Mouse (Mus musculus): Measurements from ENCODE around the gene Gm1123. TPM values are rescaled to one million over a fixed set of nuclear protein-coding genes. Genes with fewer than 3 reads are reported as not detected.
A peak's percentile ranks its signal among the peaks of the same experiment; 100 is the strongest.

Gm1123 gene
- polyA plus RNA-seq, 1 experiment from 2014 or later, result 45.9 TPM

- H3K4me3 ChIP-seq (ENCODE audit: low read depth, low read length), result no peak overlapping the region
- WGBS, result 2% methylated on average over 18 of the region's 18 CpGs
- H3K27ac ChIP-seq (ENCODE audit: low read depth, low read length), result no peak overlapping the region
- H3K9me3 ChIP-seq (ENCODE audit: control insufficient read depth), result no peaks in the 10 kb centered on the region
- peak; percentile 73 for TF ChIP-seq CTCF (IDR thresholded peaks at IDR 0.05; ENCODE audit: low read depth)
- no peak overlapping the region for H3K9ac ChIP-seq (ENCODE audit: low read depth, low read length)
- H3K4me2 ChIP-seq (replicated peaks; ENCODE audit: low read depth), result no peak overlapping the region
- peaks cover 72% of the 10 kb centered on the region for H3K27me3 ChIP-seq (replicated peaks; ENCODE audit: control insufficient read depth, insufficient read depth, low read length)
- no peaks in the 10 kb centered on the region for H3K36me3 ChIP-seq (ENCODE audit: control insufficient read depth, insufficient read depth)
- no peaks in the 10 kb centered on the region for H3K4me1 ChIP-seq (replicated peaks; ENCODE audit: control insufficient read depth, insufficient read depth, low read length)
- no peak for ATAC-seq
These were observed 70.4 kb downstream of the Gm1123 start for GRCm38 (mm10) chr9:98965084-98965483.

GRCm38 (mm10) chr9:98963661-98964060 is 71.9 kb downstream of the Gm1123 start:
- Histone ChIP-seq H3K36me3 (ENCODE audit: control insufficient read depth, insufficient read depth) (no peaks in the 10 kb centered on the region), H3K9me3 (ENCODE audit: control insufficient read depth) (no peaks in the 10 kb centered on the region), H3K4me3 (ENCODE audit: low read depth, low read length) (no peak overlapping the region), H3K4me2 (replicated peaks; ENCODE audit: low read depth) (no peak overlapping the region), H3K27ac (ENCODE audit: low read depth, low read length) (no peak overlapping the region), H3K4me1 (replicated peaks; ENCODE audit: control insufficient read depth, insufficient read depth, low read length) (no peaks in the 10 kb centered on the region), H3K9ac (ENCODE audit: low read depth, low read length) (no peak overlapping the region), H3K27me3 (replicated peaks; ENCODE audit: control insufficient read depth, insufficient read depth, low read length) (peaks cover 81% of the 10 kb centered on the region)
- ATAC-seq, result no peak
- 11% methylated on average over 18 of the region's 18 CpGs for WGBS
- no peak for TF ChIP-seq CTCF (IDR thresholded peaks at IDR 0.05; ENCODE audit: low read depth)

- no peak overlapping the region for H3K4me2 ChIP-seq (replicated peaks; ENCODE audit: low read depth)
- H3K36me3 ChIP-seq (ENCODE audit: control insufficient read depth, insufficient read depth), result no peaks in the 10 kb centered on the region
- H3K27ac ChIP-seq (ENCODE audit: low read depth, low read length), result no peak overlapping the region
- 1% methylated on average over 20 of the region's 20 CpGs for WGBS
- no peak for TF ChIP-seq CTCF (IDR thresholded peaks at IDR 0.05; ENCODE audit: low read depth)
- no peak for ATAC-seq
- peaks cover 91% of the 10 kb centered on the region for H3K27me3 ChIP-seq (replicated peaks; ENCODE audit: control insufficient read depth, insufficient read depth, low read length)
- H3K4me3 ChIP-seq (ENCODE audit: low read depth, low read length), result no peak overlapping the region
- no peak overlapping the region for H3K9ac ChIP-seq (ENCODE audit: low read depth, low read length)
- no peaks in the 10 kb centered on the region for H3K4me1 ChIP-seq (replicated peaks; ENCODE audit: control insufficient read depth, insufficient read depth, low read length)
- no peaks in the 10 kb centered on the region for H3K9me3 ChIP-seq (ENCODE audit: control insufficient read depth)
These were observed 72.9 kb downstream of the Gm1123 start for GRCm38 (mm10) chr9:98962478-98963142.

GRCm38 (mm10) chr9:98961591-98962477 is 73.7 kb downstream of the Gm1123 start:
- 9% methylated on average over 22 of the region's 22 CpGs for WGBS
- H3K36me3 ChIP-seq (ENCODE audit: control insufficient read depth, insufficient read depth), result no peaks in the 10 kb centered on the region
- no peak for TF ChIP-seq CTCF (IDR thresholded peaks at IDR 0.05; ENCODE audit: low read depth)
- no peak overlapping the region for H3K9ac ChIP-seq (ENCODE audit: low read depth, low read length)
- H3K27me3 ChIP-seq (replicated peaks; ENCODE audit: control insufficient read depth, insufficient read depth, low read length), result peaks cover 92% of the 10 kb centered on the region
- no peaks in the 10 kb centered on the region for H3K4me1 ChIP-seq (replicated peaks; ENCODE audit: control insufficient read depth, insufficient read depth, low read length)
- no peak for ATAC-seq
- H3K4me2 ChIP-seq (replicated peaks; ENCODE audit: low read depth), result no peak overlapping the region
- no peak overlapping the region for H3K4me3 ChIP-seq (ENCODE audit: low read depth, low read length)
- no peak overlapping the region for H3K27ac ChIP-seq (ENCODE audit: low read depth, low read length)
- no peaks in the 10 kb centered on the region for H3K9me3 ChIP-seq (ENCODE audit: control insufficient read depth)

GRCm38 (mm10) chr9:98960348-98960747 is 75.2 kb downstream of the Gm1123 start:
- H3K4me1 ChIP-seq (replicated peaks; ENCODE audit: control insufficient read depth, insufficient read depth, low read length), result no peaks in the 10 kb centered on the region
- 19% methylated on average over 5 of the region's 5 CpGs for whole genome bisulfite sequencing
- peaks cover 100% of the 10 kb centered on the region for H3K27me3 ChIP-seq (replicated peaks; ENCODE audit: control insufficient read depth, insufficient read depth, low read length)
- H3K27ac ChIP-seq (ENCODE audit: low read depth, low read length), result no peak overlapping the region
- ATAC-seq, result no peak
- H3K9ac ChIP-seq (ENCODE audit: low read depth, low read length), result no peak overlapping the region
- peak; percentile 51 for TF ChIP-seq CTCF (IDR thresholded peaks at IDR 0.05; ENCODE audit: low read depth)
- H3K36me3 ChIP-seq (ENCODE audit: control insufficient read depth, insufficient read depth), result no peaks in the 10 kb centered on the region
- H3K4me2 ChIP-seq (replicated peaks; ENCODE audit: low read depth), result no peak overlapping the region
- no peak overlapping the region for H3K4me3 ChIP-seq (ENCODE audit: low read depth, low read length)
- no peaks in the 10 kb centered on the region for H3K9me3 ChIP-seq (ENCODE audit: control insufficient read depth)

GRCm38 (mm10) chr9:98959851-98960250 is 75.7 kb downstream of the Gm1123 start:
- Histone ChIP-seq H3K27ac (ENCODE audit: low read depth, low read length) (no peak overlapping the region), H3K36me3 (ENCODE audit: control insufficient read depth, insufficient read depth) (no peaks in the 10 kb centered on the region), H3K4me1 (replicated peaks; ENCODE audit: control insufficient read depth, insufficient read depth, low read length) (no peaks in the 10 kb centered on the region), H3K4me2 (replicated peaks; ENCODE audit: low read depth) (no peak overlapping the region), H3K9ac (ENCODE audit: low read depth, low read length) (no peak overlapping the region), H3K27me3 (replicated peaks; ENCODE audit: control insufficient read depth, insufficient read depth, low read length) (peaks cover 100% of the 10 kb centered on the region), H3K4me3 (ENCODE audit: low read depth, low read length) (no peak overlapping the region), H3K9me3 (ENCODE audit: control insufficient read depth) (no peaks in the 10 kb centered on the region)
- no peak for TF ChIP-seq CTCF (IDR thresholded peaks at IDR 0.05; ENCODE audit: low read depth)
- ATAC-seq, result no peak
- WGBS, result 41% methylated on average over 3 of the region's 3 CpGs
